Mouse (Mus musculus) G1E (cell line): ENCODE measurements around the gene Pelo.

ENCODE experiments used
- CTCF ChIP-seq: IDR thresholded peaks from 2 replicates; pipeline ENCODE4 v1.5.1; 2012; ENCODE audit warnings: low read depth, low read length, inconsistent platforms, mixed read lengths
- POLR2AphosphoS5 ChIP-seq: IDR thresholded peaks from 2 replicates; pipeline ENCODE4 v1.6.1; 2012; ENCODE audit warnings: low read depth, low read length, inconsistent platforms; ENCODE audit not compliant: insufficient replicate concordance

DNA sequence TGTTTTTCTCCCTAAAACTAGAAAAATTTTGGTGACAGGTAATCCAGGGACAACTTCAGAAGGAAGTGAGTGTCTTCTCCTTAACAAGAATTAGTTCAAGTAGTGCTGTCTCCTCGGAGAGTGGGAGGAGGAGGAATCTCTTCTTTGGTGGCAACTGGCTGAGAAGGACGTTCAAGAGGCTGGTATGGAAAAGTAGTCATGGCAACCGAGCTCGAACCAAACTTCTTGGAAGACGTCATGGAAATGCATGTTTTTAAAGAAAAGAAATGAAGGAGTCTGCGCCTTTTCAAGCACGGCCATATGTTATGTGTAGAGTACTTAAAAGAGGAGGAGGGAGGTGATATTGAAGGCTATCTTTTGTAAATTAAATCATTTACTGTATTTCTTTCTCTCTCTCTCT lies 37.4 kb downstream of the Pelo start:
- no peak for TF ChIP-seq CTCF
- TF ChIP-seq POLR2AphosphoS5, result no peak
